Mouse (Mus musculus): ENCODE results near the gene 1810055G02Rik.

Gene 1810055G02Rik

DNA sequence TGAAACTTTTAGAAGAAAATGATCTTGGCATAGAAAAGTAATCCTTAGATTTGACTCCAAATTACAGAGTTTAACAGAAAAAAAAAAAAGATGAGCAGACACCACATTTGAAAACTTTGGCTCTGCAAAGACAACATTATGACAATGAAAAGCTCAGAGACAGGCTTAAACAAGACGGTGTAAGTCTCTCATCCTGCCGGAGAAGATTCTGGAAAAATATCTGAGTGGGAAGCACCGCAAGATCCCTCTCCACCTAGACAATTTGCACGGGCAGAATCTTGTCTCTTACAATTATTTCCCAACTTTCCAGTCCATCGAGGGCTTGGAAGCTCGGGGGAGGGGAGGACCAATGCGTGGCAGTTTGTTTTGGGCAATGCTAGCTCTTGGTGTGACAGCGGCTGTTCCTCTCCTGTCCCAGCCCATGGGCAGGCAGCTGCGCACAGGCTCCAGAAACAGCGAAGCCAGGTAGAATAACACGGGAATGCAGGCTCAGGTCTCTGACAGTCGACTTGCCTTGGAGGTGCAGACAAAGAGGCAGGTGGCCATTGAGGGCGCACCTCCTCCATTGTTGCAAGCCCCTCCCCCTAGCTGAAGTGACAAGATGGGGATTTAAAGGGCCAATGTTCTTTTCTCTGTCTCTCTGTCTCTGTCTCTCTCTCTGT lies 35.9 kb downstream of the 1810055G02Rik start:
- peak; percentile 29 for DNase-seq

DNA sequence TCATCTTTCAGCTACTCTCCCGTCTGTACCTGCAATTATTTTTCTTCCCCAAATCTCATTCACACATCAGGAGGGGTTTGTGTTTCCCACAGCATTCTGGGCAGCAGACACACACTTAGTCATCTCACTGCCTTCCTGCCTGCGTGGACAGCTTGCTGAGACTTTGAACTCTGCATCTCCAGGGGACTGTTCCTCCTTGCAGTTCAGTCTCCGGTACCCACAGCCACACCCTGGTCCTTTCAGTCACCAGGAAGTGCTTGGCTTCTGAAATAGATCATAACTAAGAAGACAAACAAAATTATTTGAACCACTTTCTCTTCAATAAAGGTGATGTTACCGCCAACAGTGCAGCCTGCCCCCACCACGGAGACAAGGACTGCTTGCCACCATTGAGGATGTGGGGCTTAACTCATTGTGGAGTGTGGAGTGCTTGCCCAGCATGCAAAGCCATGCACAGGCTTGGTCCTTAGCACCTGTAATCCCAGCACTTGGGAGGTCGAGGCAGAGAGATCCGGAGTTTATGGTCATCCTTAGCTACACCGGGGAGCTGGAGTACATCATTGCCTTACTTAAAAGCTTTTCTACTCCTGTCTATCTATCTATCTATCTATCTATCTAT lies 44.6 kb downstream of the 1810055G02Rik start:
- no peak for DNase-seq

DNA sequence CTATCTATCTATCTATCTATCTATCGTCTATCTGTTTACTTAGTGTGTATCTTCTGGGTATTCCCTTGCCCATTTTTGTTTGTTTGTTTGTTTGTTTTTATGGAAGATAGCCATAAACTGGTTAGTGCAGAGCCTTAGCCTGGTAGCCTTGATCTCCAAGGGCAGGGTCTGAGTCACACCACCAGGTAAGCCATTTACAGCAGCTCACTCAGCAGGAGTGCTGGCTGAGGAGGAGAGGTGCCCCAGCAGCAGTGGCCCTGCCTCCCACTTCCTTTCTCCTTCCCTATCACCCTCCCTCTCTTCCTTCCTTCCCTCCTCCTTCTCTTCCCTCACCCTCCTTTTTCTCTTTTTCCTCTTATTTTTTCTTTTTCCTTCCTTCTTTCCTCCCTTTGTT lies 45.1 kb downstream of the 1810055G02Rik start:
- DNase-seq: no peak

DNA sequence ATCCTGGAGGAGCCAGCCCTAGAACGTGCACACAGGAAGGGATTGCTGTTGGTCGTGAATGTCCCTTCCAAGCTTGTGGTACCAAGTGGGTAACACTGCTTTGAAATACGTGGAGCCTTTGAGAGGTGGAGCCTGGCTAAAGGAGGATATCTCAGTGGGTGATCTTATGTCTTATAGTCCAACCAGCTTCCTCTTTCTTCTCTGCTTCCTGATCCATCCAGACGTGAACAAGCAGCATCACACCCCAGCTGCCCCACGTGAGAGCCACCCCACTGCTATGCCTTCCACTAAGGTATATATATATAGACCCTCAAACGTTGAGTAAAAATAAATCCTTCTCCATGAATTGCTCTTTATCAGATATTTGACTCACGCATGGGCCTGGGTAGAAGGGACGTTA lies 45.6 kb downstream of the 1810055G02Rik start:
- no peak for DNase-seq

DNA sequence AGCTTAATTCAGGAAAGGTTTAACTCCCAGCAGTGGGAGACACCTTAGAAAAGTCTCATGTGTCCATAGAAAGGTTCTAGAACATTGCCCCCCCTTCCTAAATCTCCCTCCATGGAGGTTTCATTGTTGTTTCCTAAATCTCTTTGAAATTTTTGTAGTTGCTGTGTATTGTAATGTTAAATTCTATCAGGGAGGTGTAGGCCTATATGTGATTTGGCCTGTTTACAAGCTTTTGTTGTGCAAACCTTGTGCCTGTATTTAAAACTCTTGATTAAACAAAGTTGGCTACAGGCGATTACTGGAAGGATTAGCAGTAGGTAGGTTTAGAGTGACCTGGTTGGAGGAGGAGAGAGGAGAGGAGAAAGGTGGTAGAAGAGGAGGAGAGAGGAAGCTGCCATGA lies 49.8 kb downstream of the 1810055G02Rik start:
- no peak for DNase-seq

DNA sequence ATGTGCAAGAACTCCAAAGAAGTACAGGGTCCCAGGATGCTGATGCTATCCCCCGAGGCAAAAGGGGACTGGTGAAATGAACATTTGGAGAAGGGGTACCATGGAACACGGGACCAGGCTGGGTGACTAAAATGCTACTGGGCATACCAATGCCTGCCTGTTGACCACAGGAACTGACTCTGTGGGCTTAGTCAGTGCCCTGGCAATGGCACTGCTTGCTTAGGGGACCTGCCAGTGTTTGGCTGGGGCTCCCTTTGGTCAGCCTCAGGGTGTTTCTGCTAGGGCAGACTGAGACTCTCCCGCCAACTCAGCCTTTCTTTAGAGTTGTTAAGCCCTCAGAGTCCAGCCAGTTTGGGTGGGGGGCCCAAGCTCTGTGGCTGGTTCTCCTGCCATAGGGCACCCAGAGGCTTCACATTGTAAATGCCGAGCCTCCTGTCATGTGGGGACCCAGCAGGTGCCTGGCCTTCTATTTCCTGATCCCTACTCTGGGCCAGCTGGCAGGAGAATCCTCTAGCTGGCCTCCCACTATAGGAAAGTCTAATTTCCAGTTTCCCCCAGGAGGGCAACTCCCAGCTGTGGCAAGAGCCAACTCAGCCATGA lies 57.2 kb downstream of the 1810055G02Rik start:
- DNase-seq: no peak

DNA sequence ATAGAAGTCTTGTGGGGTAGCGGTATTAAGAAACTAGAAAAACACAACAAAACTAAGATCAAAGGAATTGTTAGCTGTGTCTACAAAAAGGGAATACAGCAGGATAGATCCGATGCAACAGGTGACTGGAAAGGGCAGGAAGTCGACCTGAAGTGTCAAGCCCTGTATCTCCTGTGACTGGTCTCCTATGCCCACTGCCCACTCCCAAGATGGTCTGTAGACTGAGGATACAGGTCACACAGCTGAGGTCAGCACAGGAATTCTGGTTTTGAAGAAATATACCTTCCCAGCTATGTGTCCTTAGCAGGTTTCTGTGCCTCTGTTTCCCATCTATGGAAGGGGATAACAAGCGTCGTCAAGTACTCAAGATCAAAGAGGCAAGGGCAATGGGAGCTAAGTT lies 58.3 kb downstream of the 1810055G02Rik start:
- no peak for DNase-seq

DNA sequence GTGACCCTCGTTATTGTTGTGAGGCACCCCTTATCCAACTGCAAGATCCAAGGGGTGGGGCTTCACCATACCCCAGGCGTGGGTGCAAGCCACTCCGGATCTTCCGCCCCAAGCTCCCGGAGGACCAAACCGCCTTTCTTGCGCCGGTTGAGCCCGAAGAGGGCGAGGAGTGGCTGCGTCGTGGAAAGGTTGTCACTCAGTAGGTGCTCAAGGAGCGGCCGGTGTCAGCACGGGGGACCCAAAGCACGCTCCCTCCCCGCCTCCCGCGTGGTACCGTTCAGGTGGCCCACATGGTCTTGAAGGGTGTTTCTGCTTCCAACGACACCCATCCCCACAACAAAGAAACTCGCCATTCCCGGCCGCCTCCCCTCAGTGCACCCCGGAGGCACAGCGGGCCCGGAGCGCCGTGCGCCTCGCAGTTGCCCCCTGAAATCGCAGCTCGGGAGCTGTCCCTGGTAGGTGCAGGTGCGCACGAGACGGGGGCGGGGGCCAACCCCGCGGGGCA lies 59.2 kb downstream of the 1810055G02Rik start, which contains the start of gene Kmt5b:
Kmt5b (plus strand) TSS at position 146 of the 505 bp plus-strand sequence.
- DNase-seq: peak; percentile 48

All from liver (tissue).